Mouse (Mus musculus) ES-E14 (cell line): Measurements from ENCODE around the gene Mrpl18.

Experiments used
- CHD2 ChIP-seq: IDR thresholded peaks from 2 replicates; pipeline ENCODE4 v1.6.1; 2014; ENCODE audit warnings: mild to moderate bottlenecking, low read depth, low read length, inconsistent platforms
- MAFK ChIP-seq: IDR thresholded peaks from 2 replicates; pipeline ENCODE4 v1.6.1; 2014; ENCODE audit warnings: mild to moderate bottlenecking, low read depth, low read length, inconsistent platforms; ENCODE audit not compliant: insufficient read depth
- ZC3H11A ChIP-seq: IDR thresholded peaks from 2 replicates; pipeline ENCODE4 v1.6.1; 2012; ENCODE audit warnings: low read depth, mild to moderate bottlenecking, inconsistent platforms, low read length, borderline replicate concordance
- ZNF384 ChIP-seq: IDR thresholded peaks from 2 replicates; pipeline ENCODE4 v1.6.1; 2012; ENCODE audit warnings: low read depth, low read length, inconsistent platforms

DNA sequence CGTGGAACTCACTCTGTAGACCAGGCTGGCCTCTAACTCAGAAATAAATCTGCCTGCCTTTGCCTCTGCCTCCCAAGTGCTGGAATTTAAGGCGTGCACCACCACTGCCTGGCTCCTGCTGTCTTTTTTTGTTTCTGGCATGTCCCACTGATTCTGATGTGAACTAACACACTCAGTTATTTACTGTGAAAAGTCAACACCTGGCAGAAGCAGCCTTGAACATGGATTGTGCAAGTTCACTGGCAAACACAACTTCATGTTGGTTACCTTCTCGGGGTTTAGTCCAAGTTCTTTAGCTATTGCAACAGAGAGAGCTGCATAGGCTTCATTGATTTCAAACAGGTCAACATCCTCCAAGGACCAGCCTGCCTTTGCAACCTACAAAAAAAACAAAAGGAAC is 8.9 kb upstream of the Mrpl18 start:
- TF ChIP-seq CHD2 (no peak), MAFK (no peak), ZNF384 (no peak), ZC3H11A (no peak)
